Mouse (Mus musculus) liver, adult (tissue): Measurements from ENCODE around the gene L3mbtl1.

ENCODE experiments used
- GATA4 ChIP-seq: IDR thresholded peaks from 2 replicates; pipeline ENCODE4 v1.6.1; 2014; ENCODE audit warnings: mild to moderate bottlenecking, low read length; ENCODE audit not compliant: insufficient replicate concordance

Gene L3mbtl1

GRCm38 (mm10) chr2:162943148-162943846 is at the start of gene L3mbtl1:
L3mbtl1 (plus strand) TSS chr2:162943472.
- TF ChIP-seq GATA4: no peak

GRCm38 (mm10) chr2:162899880-162900589 is 43.2 kb upstream of the L3mbtl1 start:
- no peak for TF ChIP-seq GATA4

- no peak for TF ChIP-seq GATA4
Observed at GRCm38 (mm10) chr2:162900590-162900916, 42.7 kb upstream of the L3mbtl1 start.

- TF ChIP-seq GATA4: no peak
Observed at GRCm38 (mm10) chr2:162905902-162906301, 37.4 kb upstream of the L3mbtl1 start.

- no peak for TF ChIP-seq GATA4
Observed at GRCm38 (mm10) chr2:162908052-162908491, 35.2 kb upstream of the L3mbtl1 start.

- no peak for TF ChIP-seq GATA4
Observed at GRCm38 (mm10) chr2:162914040-162914439, 29.2 kb upstream of the L3mbtl1 start.

- no peak for TF ChIP-seq GATA4
Observed at GRCm38 (mm10) chr2:162914519-162914918, 28.8 kb upstream of the L3mbtl1 start.

GRCm38 (mm10) chr2:162919926-162920325 is 23.3 kb upstream of the L3mbtl1 start:
- no peak for TF ChIP-seq GATA4

GRCm38 (mm10) chr2:162922183-162922582 is 21.1 kb upstream of the L3mbtl1 start:
- TF ChIP-seq GATA4: no peak

GRCm38 (mm10) chr2:162922834-162923233 is 20.4 kb upstream of the L3mbtl1 start:
- no peak for TF ChIP-seq GATA4

- TF ChIP-seq GATA4: no peak
Observed at GRCm38 (mm10) chr2:162924126-162924525, 19.1 kb upstream of the L3mbtl1 start.

GRCm38 (mm10) chr2:162927918-162928585 is 15.2 kb upstream of the L3mbtl1 start:
- no peak for TF ChIP-seq GATA4

GRCm38 (mm10) chr2:162929704-162930103 is 13.6 kb upstream of the L3mbtl1 start:
- TF ChIP-seq GATA4: no peak

GRCm38 (mm10) chr2:162930516-162931122 is 12.7 kb upstream of the L3mbtl1 start:
- no peak for TF ChIP-seq GATA4

- TF ChIP-seq GATA4: no peak; the same call in 1 of the 2 replicates
Observed at GRCm38 (mm10) chr2:162931123-162931673, 12.1 kb upstream of the L3mbtl1 start, which contains the start of gene Srsf6. Srsf6 (plus strand) TSS chr2:162931528.
